Mouse (Mus musculus): ENCODE measurements around the gene Gm20721.

DNA sequence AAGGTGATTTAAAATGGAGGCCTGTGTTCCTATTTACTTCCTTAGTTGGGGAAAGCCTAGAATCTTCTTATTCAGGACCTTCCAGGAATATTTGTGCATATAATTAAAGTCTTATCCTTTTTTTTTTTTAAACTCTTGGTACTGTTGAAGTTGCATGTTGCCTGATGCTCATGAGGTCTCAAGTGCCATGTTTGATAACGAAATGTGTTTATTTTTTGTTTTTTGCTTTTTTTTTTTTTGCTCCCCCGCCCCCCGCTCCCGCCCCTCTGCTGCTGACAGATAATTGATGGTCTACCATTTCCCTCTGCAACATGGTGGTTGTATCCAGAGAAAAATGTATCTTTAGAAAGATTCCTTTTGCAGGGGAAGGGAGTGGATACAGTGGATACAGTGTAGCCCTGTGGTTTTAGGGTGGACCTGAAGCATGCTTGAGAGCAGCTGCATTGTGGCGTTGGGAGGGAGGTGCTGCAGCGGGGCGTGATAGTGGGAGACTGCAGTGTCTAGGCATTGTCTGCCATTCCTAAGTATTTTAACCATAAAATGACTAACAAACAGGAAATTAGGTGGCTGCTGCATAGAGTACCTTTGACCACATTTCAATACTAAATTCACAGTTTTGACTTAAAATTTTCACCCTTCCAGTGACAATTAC lies 13.1 kb downstream of the Gm20721 start:
- TF ChIP-seq CTCF (conservative IDR thresholded peaks at IDR 0.05; ENCODE audit: low read length): no peak
- TF ChIP-seq NANOG (IDR thresholded peaks at IDR 0.05; ENCODE audit: borderline replicate concordance, low read length): no peak
- no peak for TF ChIP-seq POU5F1 (IDR thresholded peaks at IDR 0.05; ENCODE audit: borderline replicate concordance, low read length)

All from E14TG2a.4 (cell line).